Mouse (Mus musculus) heart, postnatal 10 days (tissue): Measurements from ENCODE around the gene Lmntd1. TPM values are rescaled to one million over a fixed set of nuclear protein-coding genes. Genes with fewer than 3 reads are reported as not detected.
A peak's percentile ranks its signal among the peaks of the same experiment; 100 is the strongest.
"Not testable (repeated sequence)": the region's sequence is repeated elsewhere in the genome, so short reads cannot be mapped to it uniquely, and the experiment has no call there.

Experiments used
- DNase-seq, 2 experiments: peaks; one replicate each; pipeline ENCODE4 v3.0.0; 2021
- intact Hi-C: fragments of 180-260 bp; cut with DNase I; formaldehyde crosslinking; loops from one replicate; pipeline ENCODE4 v1.15.1; 2025
- total RNA-seq, 2 experiments: library from RNA; stranded (reverse); gene quantifications; 2 replicates each; pipeline ENCODE4 v1.2.3; 2021

Gene Lmntd1
- total RNA-seq, 2 experiments from 2014 or later = 1.5 TPM

DNA sequence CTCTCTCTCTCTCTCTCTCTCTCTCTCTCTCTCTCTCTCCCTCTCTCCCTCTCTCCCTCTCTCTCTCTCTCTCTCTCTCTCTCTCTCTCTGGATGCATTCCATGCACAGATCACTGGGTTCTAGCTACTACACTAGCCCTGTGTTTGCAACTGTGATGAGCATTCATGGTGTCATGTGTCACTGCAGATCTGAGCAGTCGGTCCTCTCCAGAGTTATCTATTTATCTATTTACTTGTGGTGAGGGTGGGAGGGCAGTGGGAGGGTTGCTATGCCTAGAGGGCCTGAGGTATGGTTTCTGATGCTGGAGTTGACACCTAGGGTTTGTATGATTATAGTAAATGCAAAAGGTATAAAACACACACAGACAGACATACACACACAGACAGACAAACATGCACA is 261.4 kb downstream of the Lmntd1 start:
- intact Hi-C loops = no loop called here
- DNase-seq = no peak

DNA sequence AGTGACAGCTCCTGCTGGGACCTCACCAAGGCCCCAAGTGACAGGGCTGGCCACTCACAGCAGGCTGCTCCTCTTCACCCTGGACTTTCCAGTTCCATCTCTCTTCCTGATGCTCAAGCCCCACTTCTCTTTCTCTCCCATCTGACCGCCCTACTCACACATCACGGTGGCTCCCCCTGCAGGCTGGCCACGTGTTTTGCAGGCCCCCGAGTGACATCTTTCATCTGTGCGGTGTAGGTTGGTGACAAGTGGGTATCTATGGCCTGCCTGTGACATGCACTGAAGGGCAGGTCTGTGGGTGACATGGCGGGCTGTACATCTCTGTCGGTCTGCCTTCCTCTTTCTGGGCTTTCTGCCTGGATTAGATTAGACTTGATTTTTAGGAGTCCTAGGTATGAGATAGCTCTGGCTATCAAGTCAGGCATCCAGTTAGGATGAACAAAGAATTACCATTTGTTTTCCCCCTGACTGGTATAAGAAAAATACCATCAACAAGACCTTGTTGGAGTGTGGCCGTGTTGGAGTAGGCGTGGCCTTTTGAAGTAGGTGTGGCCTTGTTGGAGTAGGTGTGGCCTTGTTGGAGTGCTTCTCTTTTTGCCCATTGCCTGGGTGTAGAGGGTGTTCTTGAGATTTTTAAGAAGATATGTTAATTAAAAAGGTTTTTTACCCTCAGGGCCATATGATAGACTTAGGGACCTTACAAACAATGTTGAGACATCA is 265.8 kb downstream of the Lmntd1 start:
- DNase-seq = peak in 1 of 2 experiments; percentile 36
- intact Hi-C loops = no loop called here

DNA sequence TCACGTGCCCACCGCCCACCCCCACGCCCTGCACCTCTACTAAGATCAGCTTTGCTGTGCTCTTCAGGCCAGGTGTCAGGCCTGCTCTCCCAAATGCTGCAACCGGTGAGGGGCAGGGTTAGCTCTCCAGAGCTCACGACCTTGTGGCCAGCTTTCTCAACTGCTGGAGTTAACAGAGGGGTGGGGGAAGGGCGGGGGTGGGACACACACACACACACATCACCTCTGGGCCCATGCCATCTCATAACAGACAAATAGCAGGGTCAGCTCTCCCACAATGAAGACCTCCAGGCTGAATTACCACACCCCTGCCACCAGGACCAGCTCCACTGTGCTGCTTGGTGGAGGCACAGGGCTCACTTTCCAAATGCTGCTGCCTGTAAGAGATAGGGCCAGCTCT is 266.5 kb downstream of the Lmntd1 start:
- DNase-seq = no peak
- intact Hi-C loops = no loop called here

DNA sequence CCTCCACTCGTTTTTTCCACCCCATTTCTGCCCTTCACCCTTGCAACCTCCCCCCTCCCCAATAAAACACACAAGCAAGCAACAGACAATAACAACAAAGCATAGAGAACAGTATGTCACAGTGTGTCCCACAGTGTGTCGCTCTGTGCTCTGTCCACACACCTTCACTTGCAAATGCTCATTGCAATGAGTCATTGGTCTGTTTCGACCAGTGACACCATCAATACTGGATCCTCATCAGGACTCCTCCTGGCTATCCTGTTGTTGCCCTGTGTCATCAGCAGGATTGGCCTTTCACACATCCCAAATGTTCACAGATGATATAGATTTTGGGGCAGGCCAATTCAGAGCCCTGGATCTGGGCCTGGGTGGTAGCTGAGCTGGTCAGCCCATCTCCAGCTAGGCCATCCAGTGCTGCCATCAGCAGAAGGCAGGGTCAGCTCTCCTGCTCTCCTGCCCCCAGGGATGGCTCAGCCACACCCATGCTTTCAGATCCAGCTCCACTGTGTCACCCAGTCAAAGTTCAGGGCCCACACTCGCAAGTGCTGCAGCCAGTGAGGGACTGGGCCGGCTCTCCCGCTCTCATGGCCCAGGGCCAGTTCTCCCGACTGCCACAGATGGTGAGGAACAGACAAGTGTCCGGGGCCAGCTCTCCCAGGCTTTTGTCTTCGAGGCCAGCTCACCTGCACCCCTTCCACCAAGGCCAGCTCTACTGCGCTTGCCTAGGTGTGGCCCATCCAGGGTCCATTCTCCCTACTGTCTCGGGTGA is 267.1 kb downstream of the Lmntd1 start:
- peak in 1 of 2 experiments; percentile 32 for DNase-seq
- intact Hi-C loops = no loop called here

DNA sequence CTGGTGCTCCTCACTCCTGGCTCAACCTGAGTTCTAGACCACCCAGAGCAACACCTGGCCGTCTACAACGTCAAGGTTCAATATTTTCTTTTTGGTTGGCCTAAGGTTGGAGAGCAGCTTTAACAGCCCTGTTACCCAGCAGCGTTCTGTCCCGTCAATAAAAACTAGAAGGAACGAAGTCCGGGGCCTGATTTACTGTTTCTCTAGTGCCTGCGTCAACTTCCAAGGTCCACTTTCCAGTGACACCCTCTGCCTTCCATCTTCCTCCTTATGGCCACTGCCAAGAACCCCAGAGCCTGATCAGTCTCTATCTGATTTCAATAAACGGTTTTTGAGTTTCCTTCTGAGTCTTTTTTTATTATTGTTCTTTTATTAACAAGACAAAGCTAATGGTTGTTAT is 267.8 kb downstream of the Lmntd1 start:
- no peak for DNase-seq
- intact Hi-C loops = no loop called here

DNA sequence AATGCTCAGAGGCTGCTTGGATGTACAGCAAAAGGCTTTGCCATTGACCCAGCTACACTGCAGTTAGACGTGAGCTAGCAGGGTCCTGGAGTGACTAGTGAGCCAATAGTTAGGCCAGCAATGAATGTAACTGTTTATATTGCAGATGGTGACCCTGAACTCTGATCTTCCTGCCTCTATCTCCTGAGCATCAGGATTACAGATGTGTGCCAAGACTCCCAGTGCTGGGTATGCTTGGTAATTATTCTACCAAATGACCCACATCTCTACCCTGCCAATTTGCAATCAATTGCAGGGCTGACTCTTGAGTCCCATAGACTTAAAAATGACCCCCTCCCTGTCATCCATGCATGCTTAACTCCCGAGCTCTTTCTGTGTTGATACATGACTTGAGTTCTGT is 269.4 kb downstream of the Lmntd1 start:
- intact Hi-C loops = no loop called here

DNA sequence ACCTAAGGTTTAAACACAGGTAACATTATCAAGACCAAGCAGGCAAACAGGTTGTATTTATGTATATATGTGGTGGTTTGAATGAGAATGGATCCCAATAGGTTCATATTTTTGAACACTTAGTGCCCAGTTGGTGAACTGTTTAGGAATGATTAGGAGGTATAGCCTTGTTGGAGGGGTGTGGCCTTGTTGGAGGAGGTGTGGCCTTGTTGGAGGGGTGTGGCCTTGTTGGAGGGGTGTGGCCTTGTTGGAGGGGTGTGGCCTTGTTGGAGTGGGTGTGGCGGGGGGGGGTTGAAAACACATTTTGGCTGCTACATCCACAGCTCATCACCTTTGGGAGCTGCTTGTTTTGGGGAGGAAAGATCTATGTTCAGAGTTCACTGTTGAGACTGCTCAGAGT is 270.7 kb downstream of the Lmntd1 start:
- intact Hi-C loops = loop anchor here (2.0 kb wide), 2 partner anchors 157 to 255 kb away; no protein-coding TSS in a partner anchor
- DNase-seq = no peak

More for the DNA sequence above, 269.4 kb downstream of the Lmntd1 start:
- no peak for DNase-seq

DNA sequence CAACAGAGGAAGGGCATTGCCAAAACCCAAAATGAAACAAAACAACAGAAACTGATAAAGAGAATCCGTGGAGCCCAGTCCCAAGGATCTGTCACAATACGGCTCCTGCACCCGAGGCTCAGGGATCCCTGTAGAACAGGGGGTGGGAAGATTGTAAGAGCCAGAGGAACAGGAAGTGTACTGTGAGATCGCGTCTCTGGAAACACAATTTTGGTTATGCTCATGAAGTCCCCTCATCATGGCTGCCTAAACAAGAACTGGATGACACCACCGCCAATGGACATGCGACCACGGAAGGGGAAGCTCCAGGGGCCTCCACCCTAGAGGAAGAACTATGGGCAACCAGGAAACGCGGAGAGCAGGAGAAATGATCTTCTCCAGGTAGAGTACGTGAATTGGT is 271.3 kb downstream of the Lmntd1 start:
- intact Hi-C loops = loop anchor here (1.0 to 2.0 kb wide), 3 partner anchors 101 to 254 kb away; no protein-coding TSS in a partner anchor

DNA sequence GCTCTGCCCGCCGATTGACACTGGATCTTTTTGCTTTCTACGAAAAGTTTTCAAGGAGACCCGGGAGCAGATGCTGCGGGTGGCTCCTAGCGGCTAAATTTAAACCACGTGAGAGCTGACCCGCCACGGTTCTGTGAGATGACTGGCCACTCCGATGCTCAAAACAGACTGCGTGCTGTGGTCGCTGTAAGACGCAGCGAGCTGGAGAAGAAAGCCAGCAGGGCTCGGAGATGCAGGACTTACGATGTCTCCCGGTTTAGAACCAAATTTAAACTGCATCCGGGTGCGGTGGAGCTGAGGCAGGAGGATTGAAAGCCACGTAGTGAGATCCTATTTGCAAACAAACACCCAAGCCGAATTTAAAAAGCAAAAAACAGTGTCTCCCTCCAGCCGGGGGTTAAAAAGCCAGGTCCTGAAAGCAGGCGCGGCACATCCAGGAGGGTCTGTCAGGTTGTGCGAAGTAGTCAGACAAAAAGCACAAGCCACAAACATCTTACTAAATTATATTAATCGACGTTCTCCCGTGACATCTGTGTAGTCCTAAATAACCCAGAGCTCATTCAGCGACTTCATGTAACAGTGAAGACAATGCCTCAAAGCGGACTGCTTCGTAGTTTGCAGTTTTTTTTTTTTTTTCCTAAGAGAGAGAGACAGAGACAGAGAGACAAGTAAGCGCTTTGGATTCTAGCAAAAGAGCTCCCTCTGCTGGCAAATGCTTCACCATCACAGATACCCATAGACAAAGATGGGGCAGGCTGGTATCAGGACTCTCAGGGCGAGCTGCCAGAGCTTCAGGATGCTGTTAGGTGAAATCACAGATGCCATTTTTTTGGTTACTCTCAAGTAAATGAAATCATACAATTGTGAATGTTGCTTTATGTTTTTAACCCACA is 272.6 kb downstream of the Lmntd1 start:
- peak; percentile 90 to 94 for DNase-seq
- intact Hi-C loops = loop anchor here (1.0 to 2.0 kb wide), 6 partner anchors 91 to 253 kb away; partner anchors contain the start of genes Casc1, Etfrf1 and Kras

More for the DNA sequence above, 271.3 kb downstream of the Lmntd1 start:
- no peak for DNase-seq

DNA sequence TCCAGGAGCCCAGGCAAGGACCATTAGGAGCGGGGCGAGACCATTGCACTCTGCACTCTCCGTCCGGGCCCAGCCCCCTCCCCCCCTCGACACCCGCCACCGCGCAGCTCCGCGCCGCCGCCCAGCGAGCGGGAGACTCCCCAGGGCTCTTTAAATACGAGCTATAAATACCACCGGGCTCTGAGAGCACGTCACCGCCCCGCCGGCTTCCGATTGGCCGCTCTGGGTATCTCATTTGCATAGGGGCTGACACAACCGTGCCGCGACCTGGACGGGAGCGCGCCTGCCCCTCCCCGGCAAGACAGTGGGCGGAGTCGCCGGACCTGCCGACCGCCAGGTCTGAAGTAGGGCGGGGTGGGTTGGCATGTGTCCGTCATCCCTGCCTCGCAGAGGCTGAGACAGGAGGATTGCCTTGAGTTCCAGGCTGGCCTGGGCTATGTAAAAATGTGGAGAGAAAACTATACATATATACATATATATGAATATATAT is 273.4 kb downstream of the Lmntd1 start:
- intact Hi-C loops = loop anchor here (1.0 to 2.0 kb wide), 3 partner anchors 90 to 162 kb away; partner anchors contain the start of genes Casc1, Etfrf1 and Kras
- DNase-seq = peak; percentile 97 to 98

DNA sequence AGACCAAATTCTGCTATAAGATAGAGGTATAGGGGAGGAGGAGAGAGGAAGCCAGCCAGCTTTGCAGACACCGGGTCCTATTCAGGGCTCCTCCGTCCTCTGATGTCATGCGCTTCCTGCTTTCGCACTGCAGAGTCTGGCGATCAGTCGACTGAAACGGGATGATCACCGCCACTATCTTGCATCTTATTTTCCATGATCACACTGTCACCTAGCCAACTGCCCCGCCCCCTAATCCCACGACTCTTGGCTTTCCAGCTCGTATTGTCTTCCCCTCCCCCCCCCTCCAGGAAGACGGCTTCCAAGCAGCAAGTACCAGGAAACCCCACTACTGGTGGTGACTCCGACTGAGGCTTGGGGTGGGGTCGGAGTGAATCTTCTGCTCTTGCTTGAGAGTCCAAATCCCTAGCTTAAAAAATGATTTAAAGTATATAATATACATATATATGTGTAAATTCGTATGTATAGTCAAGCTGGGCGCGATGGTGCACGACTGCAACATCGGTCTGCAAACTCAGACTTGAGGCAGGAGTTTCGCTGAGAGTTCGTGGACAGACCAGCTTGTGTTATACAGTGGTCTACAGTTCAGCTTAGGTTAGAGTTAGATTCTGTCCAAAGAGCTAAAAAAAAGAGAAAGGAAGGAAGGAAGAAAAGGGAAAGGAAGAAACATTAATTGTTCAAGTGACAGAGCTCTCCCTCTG is 274.0 kb downstream of the Lmntd1 start:
- intact Hi-C loops = loop anchor here (2.0 to 5.0 kb wide), 2 partner anchors 38 to 161 kb away; no protein-coding TSS in a partner anchor
- peak; percentile 81 to 84 for DNase-seq

DNA sequence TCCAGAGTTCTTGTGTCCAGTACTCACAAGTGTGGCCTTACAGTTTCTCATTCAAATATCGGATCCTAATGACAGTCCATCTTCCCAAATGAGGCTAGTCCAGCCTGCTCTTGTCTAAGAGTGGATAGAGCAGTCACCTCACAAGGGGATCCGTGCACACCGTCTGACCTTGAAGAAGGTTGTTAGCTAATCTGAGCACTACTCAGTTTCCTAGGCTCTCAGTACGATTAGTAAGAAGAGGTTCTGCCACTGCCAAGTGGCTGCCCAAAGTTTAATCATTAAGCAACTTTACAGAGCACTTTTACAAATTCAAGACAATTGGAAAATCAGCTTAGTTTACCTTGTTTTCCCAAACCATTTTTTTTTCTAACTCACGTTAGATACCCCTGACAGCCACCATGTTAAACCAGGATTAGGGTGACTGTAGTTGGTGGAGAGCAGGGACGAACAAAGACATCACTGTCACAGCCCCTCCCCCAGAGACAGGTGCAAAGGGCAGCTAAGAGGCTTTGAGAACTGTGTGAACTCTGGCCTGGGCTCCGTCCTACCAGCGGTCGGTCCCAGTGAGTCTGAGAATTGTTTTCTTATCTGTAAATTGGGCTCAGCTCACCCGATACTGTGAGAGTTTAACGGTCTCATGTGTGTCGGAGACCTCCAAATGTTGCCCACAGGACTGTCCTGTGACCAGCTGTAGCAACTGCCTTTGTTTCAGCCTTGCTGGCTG is 275.4 kb downstream of the Lmntd1 start:
- no peak for DNase-seq
- intact Hi-C loops = loop anchor here (5.0 kb wide), 1 partner anchor 36 kb away; no protein-coding TSS in a partner anchor

DNA sequence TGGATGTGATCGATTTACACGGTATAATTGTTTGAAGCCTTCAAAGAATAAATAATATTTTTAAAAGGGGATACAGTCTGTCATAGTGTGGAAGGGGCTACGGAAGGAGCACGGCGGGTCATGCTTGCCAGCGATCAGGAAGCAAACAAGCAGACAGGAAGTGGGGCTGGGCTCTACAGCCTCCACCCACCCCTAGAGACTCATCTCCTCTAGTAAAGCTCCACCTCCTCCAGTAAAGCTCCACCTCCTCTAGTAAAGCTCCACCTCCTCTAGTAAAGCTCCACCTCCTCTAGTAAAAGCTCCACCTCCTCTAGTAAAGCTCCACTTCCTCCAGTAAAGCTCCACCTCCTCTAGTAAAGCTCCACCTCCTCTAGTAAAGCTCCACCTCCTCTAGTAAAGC is 276.6 kb downstream of the Lmntd1 start:
- not testable (repeated sequence) for DNase-seq
- intact Hi-C loops = loop anchor here (5.0 kb wide), 1 partner anchor 35 kb away; no protein-coding TSS in a partner anchor

DNA sequence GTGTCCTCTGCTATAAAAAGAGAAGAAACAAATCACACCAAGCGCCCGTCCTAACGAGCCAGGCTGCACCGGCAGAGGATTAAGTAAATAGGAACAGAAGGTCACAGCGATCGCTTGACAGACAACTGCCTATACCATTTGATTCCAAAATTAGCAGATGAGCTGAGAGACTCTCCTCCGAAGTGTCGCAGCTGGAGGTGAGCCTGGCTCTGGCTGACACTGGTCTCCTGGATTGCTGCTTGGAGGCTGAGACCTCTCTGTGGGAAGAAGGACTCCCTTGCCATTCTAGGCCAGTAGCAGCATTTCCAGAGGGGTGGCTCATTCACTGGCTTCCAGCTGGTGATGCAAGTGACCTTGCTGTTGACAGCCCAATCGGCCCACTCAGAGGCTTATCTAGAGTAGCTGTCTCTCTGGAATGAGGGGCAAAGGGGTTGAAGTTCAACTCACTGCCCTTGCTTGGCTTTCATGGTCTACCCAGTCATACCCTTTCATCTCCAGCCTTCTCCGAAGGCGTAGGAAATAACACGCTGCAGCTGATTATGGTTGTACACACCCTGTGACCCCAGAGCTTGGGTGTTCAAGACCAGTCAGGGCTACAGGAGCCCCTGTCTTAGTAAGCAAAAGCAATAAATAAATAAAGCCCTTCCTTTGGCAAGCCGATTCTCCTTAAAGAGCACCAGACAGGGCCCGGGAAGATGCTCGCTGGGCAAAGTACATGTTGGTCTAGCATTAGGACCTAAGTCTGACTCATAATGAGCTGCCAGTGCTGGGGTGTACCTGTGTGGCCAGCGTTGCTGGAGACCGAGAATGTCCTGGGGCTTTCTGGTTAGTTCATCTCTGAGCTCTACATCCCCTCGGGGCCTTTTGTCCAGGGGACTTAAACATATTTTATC is 278.0 kb downstream of the Lmntd1 start:
- intact Hi-C loops = loop anchor here (5.0 kb wide), 1 partner anchor 34 kb away; no protein-coding TSS in a partner anchor
- no peak for DNase-seq

DNA sequence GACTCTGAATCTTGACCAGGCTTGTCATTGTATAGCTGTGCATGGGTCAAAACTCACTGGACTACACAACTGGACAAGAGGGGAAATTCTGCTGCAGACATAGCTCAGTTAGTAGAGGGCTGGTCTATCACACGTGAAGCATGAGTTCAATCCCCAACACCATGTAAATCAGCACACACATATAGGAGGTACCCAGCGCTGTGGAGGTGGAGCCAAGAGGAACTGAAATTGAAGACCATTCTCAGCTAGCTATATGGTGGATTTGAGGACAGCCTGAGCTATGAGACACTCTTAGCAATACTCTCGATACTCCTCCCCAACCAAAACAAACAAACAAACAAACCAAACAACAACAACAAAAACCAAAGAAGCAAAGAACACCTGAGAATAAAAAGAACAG is 279.9 kb downstream of the Lmntd1 start:
- intact Hi-C loops = no loop called here
- DNase-seq = no peak

DNA sequence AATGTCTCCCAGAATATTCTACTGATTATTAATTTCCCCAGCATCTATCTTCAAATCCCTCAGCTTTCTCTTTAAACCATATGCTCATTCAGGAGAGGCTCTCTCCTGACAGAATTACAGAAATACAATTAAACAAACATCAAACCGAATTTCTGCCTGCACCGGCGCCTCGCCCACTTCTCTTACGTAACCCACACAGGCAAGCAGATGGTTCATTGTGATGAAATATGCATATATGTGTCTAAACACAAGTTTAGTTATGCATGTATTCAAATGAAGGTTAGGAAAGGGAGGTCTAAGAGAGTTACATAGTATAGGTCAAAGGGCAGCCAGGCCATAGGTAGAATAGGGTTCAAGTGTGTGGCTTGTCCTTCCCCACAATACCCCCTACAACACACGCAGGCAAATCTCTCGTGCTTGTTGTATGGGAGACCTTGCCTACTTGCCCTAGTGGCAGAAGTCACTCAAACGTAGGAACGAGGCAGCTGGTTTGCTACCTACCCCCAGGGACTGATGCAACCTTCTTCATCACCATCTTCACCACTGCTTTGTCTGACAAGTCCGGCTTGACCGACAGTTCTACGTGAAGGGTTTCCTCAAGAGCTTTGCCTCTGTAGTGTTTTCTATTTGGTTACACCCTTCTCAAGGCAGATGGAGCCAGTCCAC is 287.8 kb downstream of the Lmntd1 start:
- intact Hi-C loops = no loop called here
- DNase-seq = no peak

DNA sequence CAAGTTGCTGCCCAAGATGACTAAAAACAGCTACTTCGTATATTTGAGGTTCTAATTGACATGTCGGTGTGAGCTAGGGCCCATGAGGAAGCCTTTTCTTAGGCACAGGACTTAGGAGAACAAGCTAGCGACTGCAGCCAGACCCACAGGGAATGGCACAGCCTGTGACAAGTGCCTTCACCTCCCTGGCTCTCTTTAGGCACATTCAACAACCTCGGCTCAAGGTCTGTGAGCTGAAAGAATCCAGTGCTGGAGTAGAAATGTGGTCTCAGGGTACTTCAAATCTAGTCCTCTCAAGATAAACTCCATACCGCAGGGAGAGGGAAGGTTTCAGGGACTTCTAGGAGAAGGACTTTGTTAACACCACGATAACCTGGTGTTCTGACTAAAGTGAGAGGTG is 289.0 kb downstream of the Lmntd1 start:
- no peak for DNase-seq
- intact Hi-C loops = no loop called here
